In the genomic region with DNA sequence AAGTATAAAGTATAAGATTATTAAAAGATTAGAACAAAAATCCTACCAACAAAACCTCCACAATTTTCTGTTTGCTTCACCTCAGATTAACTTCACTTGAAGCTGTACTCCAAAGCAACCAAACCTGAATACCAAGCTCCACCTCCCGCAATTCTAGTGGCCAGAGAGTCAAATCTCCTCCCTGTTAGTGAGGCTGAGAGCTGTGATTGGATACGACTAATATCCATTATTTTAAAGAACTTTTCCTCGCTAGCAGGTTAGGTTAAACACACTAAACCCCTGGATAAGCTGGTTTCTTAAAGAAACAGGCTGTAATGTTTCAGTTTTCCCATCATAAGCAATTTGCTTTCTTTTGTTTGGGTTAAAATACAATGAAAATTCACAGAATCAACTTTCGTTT, we compare ENCODE assay signal across 8 mouse cellular contexts. TPM values are rescaled to one million over a fixed set of nuclear protein-coding genes. Genes with fewer than 3 reads are reported as not detected.
DNase-seq lines count a peak whose midpoint lies in the region; ATAC-seq and TF ChIP-seq lines count a peak whose summit lies in the region.

No protein-coding gene starts in this region.

- H3K9me3 ChIP-seq in ES-E14 (ENCODE audit: control insufficient read depth, insufficient read depth, low read depth, low read length), result no peaks in the 10 kb centered on the region
- no peaks in the 10 kb centered on the region for H3K9me3 ChIP-seq in forebrain, embryonic 12.5 days
- no peaks in the 10 kb centered on the region for H3K9me3 ChIP-seq in heart, postnatal 0 days (replicated peaks; ENCODE audit: control insufficient read depth, low read length)
- H3K9me3 ChIP-seq in liver, embryonic 14.5 days (ENCODE audit: control insufficient read depth, low read length), result no peaks in the 10 kb centered on the region

- H3K27ac ChIP-seq in ES-E14 (ENCODE audit: insufficient read depth, low read depth, low read length, poor library complexity, severe bottlenecking), result no peak overlapping the region
- H3K27ac ChIP-seq in forebrain, embryonic 12.5 days, result no peak overlapping the region
- no peak overlapping the region for H3K27ac ChIP-seq in heart, postnatal 0 days (ENCODE audit: low read depth)
- no peak overlapping the region for H3K27ac ChIP-seq in liver, embryonic 14.5 days

- ATAC-seq in cerebellum, adult (ENCODE audit: insufficient number of reproducible peaks, low FRiP score, low TSS enrichment), result peak; percentile 100
- ATAC-seq in forebrain, embryonic 12.5 days (ENCODE audit: low FRiP score), result peak; percentile 96
- peak; percentile 99 for ATAC-seq in heart, postnatal 0 days (ENCODE audit: insufficient read depth, low read depth)
- ATAC-seq in liver, embryonic 14.5 days (ENCODE audit: insufficient read depth), result peak; percentile 90

- no peaks in the 10 kb centered on the region for H3K36me3 ChIP-seq in ES-E14 (ENCODE audit: control insufficient read depth, insufficient read depth, low read length, poor library complexity, severe bottlenecking)
- no peaks in the 10 kb centered on the region for H3K36me3 ChIP-seq in forebrain, embryonic 12.5 days (replicated peaks)
- H3K36me3 ChIP-seq in heart, postnatal 0 days (replicated peaks; ENCODE audit: control insufficient read depth, insufficient read depth, low read length), result no peaks in the 10 kb centered on the region
- H3K36me3 ChIP-seq in liver, embryonic 14.5 days (replicated peaks; ENCODE audit: control insufficient read depth, insufficient read depth, low read depth), result no peaks in the 10 kb centered on the region

- 0 out of 4 replicates have a peak, but pooled peaks cover 0 to 5% of the 10 kb centered on the region in 2 experiments for H3K4me1 ChIP-seq in ES-E14 (ENCODE audit: control insufficient read depth in 2 of 2, insufficient read depth in 2 of 2, low read length in 2 of 2, poor library complexity in 1 of 2)
- peaks cover 21% of the 10 kb centered on the region for H3K4me1 ChIP-seq in forebrain, embryonic 12.5 days
- peaks cover 9% of the 10 kb centered on the region; the same call in 1 of the 2 replicates for H3K4me1 ChIP-seq in heart, postnatal 0 days (ENCODE audit: control insufficient read depth, insufficient read depth)
- H3K4me1 ChIP-seq in liver, embryonic 14.5 days (replicated peaks; ENCODE audit: control insufficient read depth in 2 of 2, insufficient read depth in 2 of 2, low read length in 1 of 2), result peaks cover 20 to 23% of the 10 kb centered on the region in 2 experiments

- H3K4me3 ChIP-seq in ES-E14 (ENCODE audit: insufficient read depth in 1 of 2, low read depth in 1 of 2, low read length in 2 of 2, poor library complexity in 1 of 2, severe bottlenecking in 1 of 2), result peak overlapping the region in 1 of 2 experiments; percentile 72; a peak in 2 of 4 replicates
- peak overlapping the region; percentile 44 for H3K4me3 ChIP-seq in forebrain, embryonic 12.5 days (replicated peaks)
- H3K4me3 ChIP-seq in heart, postnatal 0 days (ENCODE audit: low read depth, low read length), result peak overlapping the region; percentile 59
- H3K4me3 ChIP-seq in liver, embryonic 14.5 days (ENCODE audit: insufficient read depth in 1 of 2, low read depth in 2 of 2, low read length in 2 of 2), result peak overlapping the region; percentile 37 to 55; a peak in 3 of 4 replicates

- 4% methylated on average over 4 of the region's 4 CpGs for WGBS in forebrain, embryonic 12.5 days
- 2% methylated on average over 4 of the region's 4 CpGs for WGBS in heart, postnatal 0 days
- WGBS in liver, embryonic 14.5 days (ENCODE audit: insufficient replicate concordance), result 1% methylated on average over 4 of the region's 4 CpGs

- H3K9ac ChIP-seq in ES-E14 (ENCODE audit: insufficient read depth, low read depth, low read length, poor library complexity, severe bottlenecking), result no peak overlapping the region
- H3K9ac ChIP-seq in forebrain, embryonic 12.5 days, result peak overlapping the region; percentile 48; the same call in 1 of the 2 replicates
- peak overlapping the region; percentile 57 for H3K9ac ChIP-seq in heart, postnatal 0 days (replicated peaks; ENCODE audit: low read depth, low read length)
- H3K9ac ChIP-seq in liver, embryonic 14.5 days (replicated peaks), result peak overlapping the region; percentile 41; the same call in 1 of the 2 replicates

- TF ChIP-seq EP300 in heart, postnatal 0 days (IDR thresholded peaks at IDR 0.05; ENCODE audit: low read depth), result no peak
- TF ChIP-seq EP300 in liver, embryonic 14.5 days (IDR thresholded peaks at IDR 0.05; ENCODE audit: low read depth), result no peak

- TF ChIP-seq CTCF in heart, postnatal 0 days (IDR thresholded peaks at IDR 0.05; ENCODE audit: low read depth), result no peak
- TF ChIP-seq CTCF in liver, embryonic 14.5 days (IDR thresholded peaks at IDR 0.05; ENCODE audit: low read depth), result no peak

- H3K4me2 ChIP-seq in forebrain, embryonic 12.5 days, result peak overlapping the region; percentile 46
- H3K4me2 ChIP-seq in heart, postnatal 0 days (ENCODE audit: low read depth, low read length), result peak overlapping the region; percentile 63
- peak overlapping the region; percentile 67 for H3K4me2 ChIP-seq in liver, embryonic 14.5 days (ENCODE audit: low read depth)

- H3K27me3 ChIP-seq in forebrain, embryonic 12.5 days, result no peaks in the 10 kb centered on the region
- H3K27me3 ChIP-seq in heart, postnatal 0 days (ENCODE audit: control insufficient read depth, insufficient read depth, low read length), result no peaks in the 10 kb centered on the region
- H3K27me3 ChIP-seq in liver, embryonic 14.5 days (ENCODE audit: control insufficient read depth, insufficient read depth, low read length), result no peaks in the 10 kb centered on the region

- peak; percentile 54 for DNase-seq in ES-E14 (ENCODE audit: low read depth, low spot score)
- peak; percentile 95 for DNase-seq in heart, postnatal 0 days (ENCODE audit: low spot score)
- peak; percentile 80 to 87 for DNase-seq in kidney, postnatal 25 days
- peak; percentile 76 to 90 (median 82) for DNase-seq in liver, embryonic 14.5 days (ENCODE audit: low read depth in 3 of 3, low spot score in 3 of 3)
- DNase-seq in neural tube, embryonic 10.5 days (ENCODE audit: extremely low spot score, low spot score), result peak; percentile 25
- DNase-seq in testis, postnatal 10 days (ENCODE audit: low spot score), result peak; percentile 51

- in situ Hi-C loops in ES-E14 (cut with MboI; ENCODE audit: low sequenced_read_pairs in 2 of 2, unreplicated experiment in 2 of 2), result no loop called here

TF ChIP-seq in ES-E14, 5 proteins besides CTCF, POLR2A, EP300 and RAD21:
- TF ChIP-seq CHD2 (IDR thresholded peaks at IDR 0.05; ENCODE audit: low read depth, low read length), result peak; percentile 42; the same call in 1 of the 2 replicates
- TF ChIP-seq ZC3H11A (IDR thresholded peaks at IDR 0.05; ENCODE audit: borderline replicate concordance, low read depth, low read length), result no peak

RNA-seq across cellular contexts. Expression of a gene that starts 10.5 kb away (rescaled TPM):
- 43.1 and 47.9 TPM in 2 replicates for total RNA-seq in ES-E14 (2012; rRNA removed)
- polyA plus RNA-seq in forebrain, embryonic 12.5 days (2016; fragmentation: Nextera tagmentation; extraction: Ambion mirVana), result 211 and 215 TPM in 2 replicates
- 117 and 122 TPM in 2 replicates for total RNA-seq in heart, postnatal 0 days (2014; rRNA removed; ENCODE audit: low replicate concordance)
- 130 and 135 TPM in 2 replicates for polyA plus RNA-seq in heart, postnatal 0 days (2015; fragmentation: Nextera tagmentation; extraction: Ambion mirVana)
- 46.6 and 75.5 TPM in 2 replicates for polyA plus RNA-seq in liver, embryonic 14.5 days (2012; rRNA removed)
- polyA plus RNA-seq in liver, embryonic 14.5 days (2014; fragmentation: Nextera tagmentation; extraction: Ambion mirVana), result 125 and 137 TPM in 2 replicates

Comparison
In these comparisons a context has a peak if more than half of its experiments do, and no peak if none do; other contexts are left out.
1. DNase-seq: peak in every context shown above with its lines; median percentile 95 in heart, postnatal 0 days; 84 in kidney, postnatal 25 days; 82 in liver, embryonic 14.5 days; 54 in ES-E14; 51 in testis, postnatal 10 days; 25 in neural tube, embryonic 10.5 days.